Mouse (Mus musculus) lung, embryonic 15.5 days (tissue): Measurements from ENCODE around the gene Gm21541. TPM values are rescaled to one million over a fixed set of nuclear protein-coding genes. Genes with fewer than 3 reads are reported as not detected.
"Not testable (repeated sequence)": the region's sequence is repeated elsewhere in the genome, so short reads cannot be mapped to it uniquely, and the experiment has no call there.

ENCODE experiments used
- ATAC-seq: fragments of 200-750 bp; cut with Nextera tagmentation; 2 replicates; pipeline ENCODE4 v1.8.0; 2017; ENCODE audit warnings: moderate number of reproducible peaks, borderline replicate concordance; ENCODE audit not compliant: low FRiP score, low TSS enrichment; ENCODE audit errors: extremely low read depth
- H3K27ac ChIP-seq: fragments of 300-500 bp; sonication (generic); 2 replicates; pipeline ENCODE4 v1.5.1; 2015; ENCODE audit warnings: moderate library complexity, mild to moderate bottlenecking, inconsistent platforms
- H3K27me3 ChIP-seq: fragments of 300-500 bp; sonication (generic); 2 replicates; pipeline ENCODE4 v1.6.1; 2015; ENCODE audit warnings: inconsistent platforms
- H3K36me3 ChIP-seq: fragments of 300-500 bp; sonication (generic); 2 replicates; pipeline ENCODE4 v1.6.1; 2015; ENCODE audit warnings: inconsistent platforms
- H3K4me1 ChIP-seq: fragments of 300-500 bp; sonication (generic); 2 replicates; pipeline ENCODE4 v1.6.1; 2015; ENCODE audit warnings: inconsistent platforms
- H3K4me2 ChIP-seq: fragments of 300-500 bp; sonication (generic); 2 replicates; pipeline ENCODE4 v1.6.1; 2015; ENCODE audit warnings: inconsistent platforms, mild to moderate bottlenecking, moderate library complexity
- H3K4me3 ChIP-seq: fragments of 300-500 bp; sonication (generic); 2 replicates; pipeline ENCODE4 v1.5.1; 2015; ENCODE audit warnings: mild to moderate bottlenecking, inconsistent platforms
- H3K9ac ChIP-seq: fragments of 300-500 bp; sonication (generic); 2 replicates; pipeline ENCODE4 v1.6.1; 2015; ENCODE audit warnings: inconsistent platforms
- H3K9me3 ChIP-seq: fragments of 300-500 bp; sonication (generic); 2 replicates; pipeline ENCODE4 v1.6.1; 2016; ENCODE audit warnings: inconsistent platforms
- WGBS: fragments of 180-500 bp; shearing (Covaris S2); methylation state at CpG from one replicate; pipeline ENCODE4 v1.1.7; 2015; 5-methylcytosine and 5-hydroxymethylcytosine counted together
- polyA plus RNA-seq: library from polyadenylated mRNA; unstranded; fragments of >200 nt; fragmentation: Nextera tagmentation; extraction: Ambion mirVana; gene quantifications from 2 replicates; pipeline ENCODE4 v1.2.1, GENCODE M21; 2015

The Gm21541 gene
- 26.8 and 44.4 TPM in 2 replicates for polyA plus RNA-seq

DNA sequence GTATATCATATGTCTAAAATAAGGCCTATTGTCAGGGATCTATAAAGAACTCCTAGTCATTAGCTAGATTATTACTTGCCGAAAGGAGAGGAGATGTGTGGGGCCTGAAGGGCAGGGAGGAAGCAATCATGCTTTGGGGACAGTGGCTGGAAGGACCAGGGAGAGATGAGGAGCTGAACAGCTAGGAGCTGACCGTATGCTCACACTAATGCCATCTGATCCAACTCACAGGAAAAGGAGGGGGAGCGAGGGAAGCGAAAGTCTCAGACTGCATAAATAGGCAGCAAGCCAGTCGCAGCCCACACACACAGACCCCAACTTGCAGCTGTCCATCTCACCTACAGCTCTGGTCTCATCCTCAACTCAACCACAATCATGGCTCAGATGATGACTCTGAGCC is at the start of gene Gm21541:
TSS of gene Gm21541 (plus strand) at position 301 of the 400 bp plus-strand sequence.
- H3K4me3 ChIP-seq, H3K9me3 ChIP-seq, H3K9ac ChIP-seq, H3K4me1 ChIP-seq, ATAC-seq, H3K36me3 ChIP-seq, H3K27me3 ChIP-seq, H3K4me2 ChIP-seq, H3K27ac ChIP-seq: not testable (repeated sequence)
- no CpG with 5 or more reads among the region's 5 CpGs for WGBS

DNA sequence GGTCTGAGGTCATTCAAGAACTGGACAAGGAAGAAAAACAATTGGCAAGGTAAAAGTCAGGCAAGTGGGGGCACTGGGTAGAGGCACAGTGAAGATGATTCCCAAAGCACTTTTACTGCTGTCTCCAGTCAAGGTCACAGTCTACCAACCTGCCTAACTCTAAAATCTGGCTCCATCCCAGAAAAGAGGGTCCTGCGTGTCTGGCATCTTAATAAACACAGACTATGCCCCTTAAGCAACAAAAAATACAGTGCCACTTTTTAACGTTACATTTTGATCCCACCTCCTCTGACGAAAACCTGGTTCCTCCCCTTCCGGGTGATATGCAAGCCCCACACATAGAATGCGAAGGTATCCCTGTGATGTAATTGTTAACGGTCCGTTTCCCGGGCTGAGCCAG is 37.9 kb downstream of the Gm21541 start, which contains the start of gene Gm20878:
TSS of gene Gm20878 (plus strand) at position 301 of the 400 bp plus-strand sequence.
- not testable (repeated sequence) for H3K27ac ChIP-seq, H3K9ac ChIP-seq, ATAC-seq, H3K4me1 ChIP-seq, H3K27me3 ChIP-seq, H3K4me2 ChIP-seq, H3K36me3 ChIP-seq, H3K4me3 ChIP-seq, H3K9me3 ChIP-seq
- WGBS, result no CpG with 5 or more reads among the region's 8 CpGs

Other genes with a start within 250 kb of the Gm21541 start
- gene Cntfr, start 206.5 kb upstream of the Gm21541 start, polyA plus RNA-seq, result 7.8 TPM in 2 replicates
- gene Il11ra1, start 203.6 kb upstream of the Gm21541 start, polyA plus RNA-seq, result 131 and 136 TPM in 2 replicates
- gene Rpp25l, start 190.1 kb upstream of the Gm21541 start, polyA plus RNA-seq, result 80.4 and 89.8 TPM in 2 replicates
- 133 and 136 TPM in 2 replicates for gene Dctn3, start 180.4 kb upstream of the Gm21541 start, polyA plus RNA-seq
- gene Arid3c, start 172.5 kb upstream of the Gm21541 start, polyA plus RNA-seq, result not detected in 2 replicates
- 29.2 and 30.8 TPM in 2 replicates for gene Galt, start 148.4 kb upstream of the Gm21541 start, polyA plus RNA-seq
- gene Sigmar1, start 147.5 kb upstream of the Gm21541 start, polyA plus RNA-seq, result 75.5 and 80.2 TPM in 2 replicates
- 28.8 and 30.5 TPM in 2 replicates for gene Ccl27a, start 129.4 kb upstream of the Gm21541 start, polyA plus RNA-seq
- 1.7 TPM in 2 replicates for gene Gm20878, start 38.0 kb downstream of the Gm21541 start, polyA plus RNA-seq
- 0.06 and 0.11 TPM in 2 replicates for gene Fam205a4, start 62.4 kb downstream of the Gm21541 start, polyA plus RNA-seq
- gene Gm21093, start 131.1 kb downstream of the Gm21541 start, polyA plus RNA-seq, result 0.09 TPM in 1 of 2 replicates, not detected in the other
- gene Gm3893, start 187.6 kb downstream of the Gm21541 start, polyA plus RNA-seq, result not detected in 2 replicates
- 11.5 TPM in 1 of 2 replicates, not detected in the other for gene Gm13304, start 211.2 kb downstream of the Gm21541 start, polyA plus RNA-seq
- gene Gm13306, start 249.8 kb downstream of the Gm21541 start, polyA plus RNA-seq, result not detected in 2 replicates